Mouse (Mus musculus): ENCODE data around the gene Cfap126. TPM values are rescaled to one million over a fixed set of nuclear protein-coding genes. Genes with fewer than 3 reads are reported as not detected.
"Not testable (repeated sequence)": the region's sequence is repeated elsewhere in the genome, so short reads cannot be mapped to it uniquely, and the experiment has no call there.

The Cfap126 gene
- polyA plus RNA-seq (2015; fragmentation: Nextera tagmentation; extraction: Ambion mirVana) = 4.0 and 10.3 TPM in 2 replicates

DNA sequence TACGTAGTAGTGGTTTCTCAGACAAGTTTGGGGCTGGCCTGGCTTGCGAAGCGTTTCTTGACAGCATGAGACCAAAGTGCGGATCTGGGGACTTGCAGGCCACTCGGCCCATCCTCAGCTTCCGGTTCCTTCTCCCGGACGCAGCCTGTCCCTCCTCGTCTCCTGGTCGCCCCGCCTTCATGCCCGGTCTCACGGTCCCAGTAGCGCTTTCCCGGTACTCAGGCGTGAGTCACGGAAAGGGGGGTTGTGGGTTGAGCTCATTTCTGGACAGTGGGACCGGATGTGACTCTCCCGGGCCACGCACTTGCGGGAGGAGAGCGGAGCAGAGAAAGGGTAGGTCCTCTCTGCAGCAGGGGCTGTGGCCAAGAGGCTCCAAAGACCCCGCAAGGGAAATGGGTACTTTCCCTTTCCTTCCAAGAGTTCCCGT is at the start of gene Cfap126:
TSS of gene Cfap126 (plus strand) at position 46 of the 427 bp plus-strand sequence.
- Histone ChIP-seq H3K27ac (replicated peaks) (0 out of 2 replicates have a peak within 1 kb of the TSS, but pooled peaks have one; percentile 5), H3K27me3 (no peaks in the 10 kb centered on the region), H3K9ac (replicated peaks) (peak within 1 kb of the TSS; percentile 53), H3K9me3 (no peaks in the 10 kb centered on the region), H3K4me1 (peaks cover 28% of the 10 kb centered on the region), H3K4me3 (peak within 1 kb of the TSS; percentile 48), H3K4me2 (replicated peaks) (peak within 1 kb of the TSS; percentile 82), H3K36me3 (no peaks in the 10 kb centered on the region)
- no peak for ATAC-seq (replicated peaks)
- WGBS = under 1% methylated on average over 24 of the region's 24 CpGs

GRCm38 (mm10) chr1:171064491-171065242 is 49.1 kb upstream of the Cfap126 start, which contains the start of gene Fcgr3:
Gene Fcgr3 (minus strand): TSS chr1:171064935.
- Histone ChIP-seq H3K27me3 (peaks cover 34% of the 10 kb centered on the region), H3K4me2 (replicated peaks) (peak within 1 kb of the TSS; percentile 38), H3K4me3 (peak within 1 kb of the TSS; percentile 36)
- H3K36me3 ChIP-seq; H3K9me3 ChIP-seq; H3K27ac ChIP-seq (replicated peaks); H3K4me1 ChIP-seq; H3K9ac ChIP-seq (replicated peaks): not testable (repeated sequence)
- WGBS = 1% methylated on average over 46 of the region's 75 CpGs
- peak; percentile 50 for ATAC-seq (replicated peaks)

- peaks cover 38% of the 10 kb centered on the region for H3K27me3 ChIP-seq
- H3K4me2 ChIP-seq (replicated peaks) = peak overlapping the region; percentile 38
- not testable (repeated sequence) for H3K4me1 ChIP-seq; H3K36me3 ChIP-seq; H3K9ac ChIP-seq (replicated peaks); H3K9me3 ChIP-seq; H3K27ac ChIP-seq (replicated peaks)
- peak; percentile 57 for ATAC-seq (replicated peaks)
- H3K4me3 ChIP-seq = peak overlapping the region; percentile 36
- WGBS = 1% methylated on average over 21 of the region's 35 CpGs
These were observed 48.5 kb upstream of the Cfap126 start for GRCm38 (mm10) chr1:171065243-171065587.

DNA sequence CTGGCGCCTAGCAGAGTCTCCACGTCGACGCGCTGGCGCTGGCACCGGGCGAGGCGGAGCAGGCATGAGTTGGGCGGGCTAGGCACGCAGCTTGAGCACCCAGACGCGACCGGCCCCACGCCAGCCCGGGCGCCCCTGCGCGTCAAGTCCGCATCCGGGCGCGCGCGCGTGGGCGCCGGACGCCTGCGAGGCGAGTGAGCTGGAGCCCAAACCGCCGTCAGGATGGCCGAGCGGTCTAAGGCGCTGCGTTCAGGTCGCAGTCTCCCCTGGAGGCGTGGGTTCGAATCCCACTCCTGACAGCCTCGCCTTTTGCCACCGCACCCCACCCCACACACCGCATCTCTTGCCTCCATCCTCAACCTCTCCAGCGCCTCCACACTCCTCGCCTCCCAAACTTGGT is 48.0 kb upstream of the Cfap126 start:
- not testable (repeated sequence) for H3K9me3 ChIP-seq; H3K9ac ChIP-seq (replicated peaks); H3K27ac ChIP-seq (replicated peaks); H3K36me3 ChIP-seq; H3K4me1 ChIP-seq
- Histone ChIP-seq H3K27me3 (peaks cover 38% of the 10 kb centered on the region), H3K4me2 (replicated peaks) (peak overlapping the region; percentile 34), H3K4me3 (peak overlapping the region; percentile 31)
- ATAC-seq (replicated peaks) = peak; percentile 24
- WGBS = 7% methylated on average over 32 of the region's 45 CpGs

GRCm38 (mm10) chr1:171066583-171066982 is 47.1 kb upstream of the Cfap126 start:
- H3K9me3 ChIP-seq; H3K27ac ChIP-seq (replicated peaks); H3K4me2 ChIP-seq (replicated peaks); H3K36me3 ChIP-seq; H3K4me1 ChIP-seq; H3K4me3 ChIP-seq; H3K9ac ChIP-seq (replicated peaks): not testable (repeated sequence)
- peak; percentile 26 for ATAC-seq (replicated peaks)
- H3K27me3 ChIP-seq = peaks cover 41% of the 10 kb centered on the region
- WGBS = 31% methylated on average over 4 of the region's 10 CpGs

- H3K27me3 ChIP-seq = peaks cover 39% of the 10 kb centered on the region
- not testable (repeated sequence) for ATAC-seq (replicated peaks); H3K4me1 ChIP-seq; H3K4me2 ChIP-seq (replicated peaks); H3K9ac ChIP-seq (replicated peaks); H3K36me3 ChIP-seq; H3K9me3 ChIP-seq; H3K4me3 ChIP-seq; H3K27ac ChIP-seq (replicated peaks)
- WGBS = 63% methylated on average over 5 of the region's 5 CpGs
These were observed 45.8 kb upstream of the Cfap126 start for GRCm38 (mm10) chr1:171067928-171068327.

DNA sequence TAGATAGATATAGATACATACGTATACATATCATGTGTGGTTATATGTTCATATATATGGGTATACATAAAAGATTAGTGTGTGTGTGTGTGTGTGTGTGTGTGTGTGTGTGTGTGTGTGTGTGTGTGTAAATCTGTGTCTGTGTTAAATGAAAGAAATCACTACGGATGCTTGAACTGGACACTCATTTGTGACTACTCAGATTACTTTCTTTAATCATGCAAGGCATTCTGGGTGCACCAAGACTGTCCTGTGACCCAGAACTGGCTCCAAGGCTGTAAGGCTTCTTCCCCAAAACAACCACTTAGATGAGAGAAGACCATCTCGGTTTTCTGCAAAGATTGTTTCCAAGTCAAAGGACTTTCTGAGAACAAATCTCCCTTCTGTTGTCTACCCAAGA is 44.2 kb upstream of the Cfap126 start:
- not testable (repeated sequence) for H3K4me1 ChIP-seq; ATAC-seq (replicated peaks); H3K9me3 ChIP-seq; H3K27ac ChIP-seq (replicated peaks); H3K36me3 ChIP-seq; H3K9ac ChIP-seq (replicated peaks); H3K4me3 ChIP-seq; H3K4me2 ChIP-seq (replicated peaks)
- H3K27me3 ChIP-seq = peaks cover 35% of the 10 kb centered on the region
- WGBS = 67% methylated on average over 3 of the region's 3 CpGs

DNA sequence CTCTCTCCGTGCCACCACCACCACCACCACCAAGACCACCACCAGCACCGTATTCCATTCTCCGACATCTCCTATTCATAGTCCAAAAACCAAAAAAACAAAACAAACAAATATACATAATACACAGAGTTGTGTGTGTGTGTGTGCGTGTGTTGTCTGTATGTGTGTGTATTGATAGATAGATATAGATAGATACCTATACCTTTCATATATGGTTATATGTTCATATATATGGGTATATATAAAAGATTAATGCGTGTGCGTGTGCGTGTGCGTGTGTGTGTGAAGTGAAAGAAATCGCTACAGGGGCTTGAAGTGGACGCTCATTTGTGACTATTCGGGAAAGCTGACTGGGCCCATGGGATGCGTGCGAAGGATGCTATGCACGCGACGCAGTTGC is 42.8 kb upstream of the Cfap126 start:
- H3K9ac ChIP-seq (replicated peaks); ATAC-seq (replicated peaks); H3K27ac ChIP-seq (replicated peaks); H3K36me3 ChIP-seq; H3K9me3 ChIP-seq; H3K4me1 ChIP-seq; H3K4me2 ChIP-seq (replicated peaks): not testable (repeated sequence)
- WGBS = 26% methylated on average over 16 of the region's 16 CpGs
- H3K4me3 ChIP-seq = peak overlapping the region; percentile 12; the same call in 1 of the 2 replicates
- peaks cover 27% of the 10 kb centered on the region for H3K27me3 ChIP-seq

- H3K9ac ChIP-seq (replicated peaks); H3K4me2 ChIP-seq (replicated peaks); H3K4me3 ChIP-seq; H3K27ac ChIP-seq (replicated peaks); H3K36me3 ChIP-seq; H3K4me1 ChIP-seq; H3K9me3 ChIP-seq: not testable (repeated sequence)
- no CpG with 5 or more reads among the region's 35 CpGs for WGBS
- peak; percentile 59 for ATAC-seq (replicated peaks)
- peaks cover 23% of the 10 kb centered on the region for H3K27me3 ChIP-seq
These were observed 42.0 kb upstream of the Cfap126 start for GRCm38 (mm10) chr1:171071726-171072125.

DNA sequence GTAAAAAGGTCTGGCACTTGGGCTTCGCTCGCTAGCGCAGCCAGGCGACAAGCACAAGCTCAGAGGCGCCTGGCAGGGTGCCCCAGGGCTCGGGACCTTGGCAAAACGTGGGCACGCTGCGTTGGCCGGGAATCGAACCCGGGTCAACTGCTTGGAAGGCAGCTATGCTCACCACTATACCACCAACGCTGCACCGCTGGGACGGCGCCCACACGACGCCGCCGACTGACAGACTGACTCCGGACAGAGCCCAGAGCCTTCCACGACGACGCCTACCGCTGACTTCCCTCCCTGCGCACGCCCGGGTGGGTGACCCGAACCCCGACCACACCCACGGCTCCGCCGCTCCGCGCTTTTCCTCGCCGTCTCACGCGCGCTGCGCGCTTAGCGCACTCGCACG is 41.5 kb upstream of the Cfap126 start:
- ATAC-seq (replicated peaks) = peak; percentile 35
- not testable (repeated sequence) for H3K9ac ChIP-seq (replicated peaks); H3K4me3 ChIP-seq; H3K27ac ChIP-seq (replicated peaks); H3K4me2 ChIP-seq (replicated peaks); H3K36me3 ChIP-seq; H3K4me1 ChIP-seq; H3K9me3 ChIP-seq
- no CpG with 5 or more reads among the region's 45 CpGs for WGBS
- H3K27me3 ChIP-seq = peaks cover 25% of the 10 kb centered on the region

- H3K27me3 ChIP-seq = peaks cover 23% of the 10 kb centered on the region
- not testable (repeated sequence) for H3K4me3 ChIP-seq; H3K4me2 ChIP-seq (replicated peaks); H3K9ac ChIP-seq (replicated peaks); H3K36me3 ChIP-seq; H3K27ac ChIP-seq (replicated peaks); H3K4me1 ChIP-seq; H3K9me3 ChIP-seq; ATAC-seq (replicated peaks)
- WGBS = 18% methylated on average over 8 of the region's 10 CpGs
These were observed 39.4 kb upstream of the Cfap126 start for GRCm38 (mm10) chr1:171074283-171074682.

DNA sequence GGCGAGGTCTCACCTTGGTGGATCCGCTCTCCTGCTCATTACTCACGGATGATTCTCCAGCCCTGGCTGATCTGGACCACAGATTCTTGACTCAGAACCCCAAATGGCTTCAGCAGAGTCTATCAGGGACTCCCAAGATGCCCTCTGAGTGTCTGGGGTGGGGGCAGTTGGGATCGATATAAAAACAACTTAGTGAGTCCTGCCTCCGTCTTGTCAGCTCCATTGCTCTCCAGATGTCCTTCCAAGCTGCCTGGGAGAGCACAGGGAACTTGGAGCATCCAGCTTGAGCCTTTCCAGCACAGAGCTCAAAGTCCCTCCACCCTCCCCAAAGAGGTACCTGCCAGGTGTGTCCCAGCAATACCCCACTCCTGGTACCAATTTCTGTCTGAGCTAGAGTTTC is 37.5 kb upstream of the Cfap126 start:
- not testable (repeated sequence) for ATAC-seq (replicated peaks); H3K9ac ChIP-seq (replicated peaks); H3K9me3 ChIP-seq; H3K4me3 ChIP-seq; H3K4me1 ChIP-seq; H3K4me2 ChIP-seq (replicated peaks); H3K36me3 ChIP-seq; H3K27ac ChIP-seq (replicated peaks)
- 72% methylated on average over 5 of the region's 5 CpGs for WGBS
- peaks cover 12% of the 10 kb centered on the region for H3K27me3 ChIP-seq

- peaks cover 17% of the 10 kb centered on the region for H3K27me3 ChIP-seq
- not testable (repeated sequence) for H3K36me3 ChIP-seq; H3K27ac ChIP-seq (replicated peaks); H3K4me3 ChIP-seq; ATAC-seq (replicated peaks); H3K9me3 ChIP-seq; H3K4me2 ChIP-seq (replicated peaks); H3K9ac ChIP-seq (replicated peaks); H3K4me1 ChIP-seq
- WGBS = 42% methylated on average over 5 of the region's 5 CpGs
These were observed 36.5 kb upstream of the Cfap126 start for GRCm38 (mm10) chr1:171077192-171077591.

Data from forebrain, embryonic 15.5 days (tissue).